Mouse (Mus musculus): ENCODE data around the gene Gm16181.

Gene Gm16181

DNA sequence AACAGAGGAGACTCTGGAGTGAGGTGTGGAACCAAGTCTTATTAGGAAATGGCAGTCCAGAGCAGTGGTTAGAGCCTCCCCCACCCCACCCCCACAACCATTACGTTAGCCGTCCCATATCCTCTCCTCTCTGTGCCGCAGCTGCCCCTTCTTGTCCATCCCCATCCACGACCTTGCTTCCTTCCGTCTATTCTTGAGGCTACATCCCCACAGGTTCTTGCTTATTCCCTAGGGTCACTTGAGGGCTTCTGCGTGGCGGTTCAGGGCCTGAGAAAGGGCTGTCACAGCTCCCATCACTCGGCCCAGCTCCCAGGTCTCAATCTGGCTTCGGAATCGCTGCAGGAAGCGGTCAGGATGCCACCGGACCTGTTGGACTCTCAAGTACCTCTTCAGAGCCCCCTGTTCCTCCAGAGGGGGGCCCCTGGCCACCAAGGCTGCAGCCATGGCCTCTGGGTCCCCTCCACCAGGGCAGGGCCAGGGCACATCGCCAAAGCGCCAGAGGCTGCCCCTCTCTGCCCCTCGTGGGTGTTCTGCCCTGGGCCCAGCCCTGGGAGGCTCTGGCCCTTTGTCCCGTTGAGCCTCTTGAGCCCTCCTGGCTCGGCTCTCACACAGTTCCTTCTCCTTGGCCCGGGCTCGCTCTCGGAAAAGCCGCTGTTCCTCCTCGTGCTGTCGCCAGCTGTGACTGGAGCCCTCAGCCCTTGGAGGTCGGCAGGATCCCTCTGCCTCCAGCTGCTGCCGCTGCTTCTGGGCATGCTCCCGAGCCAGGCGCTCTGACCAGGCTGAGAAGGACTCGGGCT lies at the start of gene Gm16181:
Gm16181 (plus strand) TSS at position 679 of the 797 bp plus-strand sequence.
- no peak for DNase-seq (ENCODE audit: low read depth in 2 of 2, low spot score in 2 of 2)

DNA sequence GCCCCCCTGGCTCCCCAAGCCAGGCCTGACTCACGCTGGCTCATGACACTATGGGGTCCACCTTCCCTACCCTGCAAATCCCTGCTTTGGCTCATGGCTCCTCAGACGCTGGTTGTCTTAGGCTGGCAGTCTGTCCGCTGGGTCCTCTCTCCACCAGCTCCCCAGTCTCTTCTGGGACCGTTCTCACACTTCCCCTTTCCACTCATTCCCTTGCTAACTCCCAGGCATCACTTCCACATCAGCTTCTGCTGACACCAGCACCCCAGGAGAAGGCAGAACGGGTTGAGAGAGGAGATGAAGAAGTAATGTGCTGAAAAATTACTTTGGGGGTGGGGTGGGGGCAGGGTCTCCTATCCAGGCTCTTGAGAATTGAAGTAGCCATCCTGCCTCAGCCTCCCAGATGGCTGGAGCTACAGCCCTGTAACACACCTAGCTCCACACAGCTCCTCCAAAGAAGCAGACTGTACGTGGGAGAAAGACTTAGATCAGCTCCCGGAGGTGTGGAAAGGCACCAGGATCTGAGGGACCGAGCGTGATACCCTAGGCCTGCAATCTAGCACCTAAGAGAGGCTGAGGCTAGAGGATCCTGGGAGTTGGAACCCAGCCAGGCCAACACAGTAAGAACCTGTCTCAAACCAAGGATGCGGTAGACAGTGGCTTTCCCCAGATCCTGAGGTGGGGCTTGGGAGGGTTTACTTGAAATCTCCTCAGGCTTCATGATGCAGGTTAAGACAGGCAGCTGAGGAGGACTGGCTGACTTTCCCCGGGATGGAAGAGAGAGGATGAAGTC lies 48.0 kb upstream of the Gm16181 start:
- DNase-seq (ENCODE audit: low read depth in 2 of 2, low spot score in 2 of 2), result no peak

DNA sequence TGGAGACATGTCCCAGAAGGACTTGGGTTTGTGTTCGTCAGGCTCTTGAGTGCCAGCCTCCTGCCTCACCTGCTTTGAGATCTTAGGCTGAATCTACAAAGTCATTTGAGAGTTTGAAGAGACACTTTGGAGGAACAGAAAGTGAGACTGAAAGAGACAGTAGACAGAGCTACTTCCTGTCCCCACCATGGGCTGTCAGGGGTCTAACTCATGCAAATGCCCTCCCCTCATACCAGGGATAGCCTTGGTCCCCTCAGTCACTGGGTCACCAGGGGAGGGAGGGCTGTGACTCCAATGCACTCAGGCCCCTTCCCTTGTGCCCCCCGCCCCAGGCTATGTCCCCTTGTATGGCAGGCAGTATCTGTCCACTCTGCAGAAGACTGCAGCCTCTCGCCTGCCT lies 47.3 kb upstream of the Gm16181 start:
- no peak for DNase-seq (ENCODE audit: low read depth in 2 of 2, low spot score in 2 of 2)

DNA sequence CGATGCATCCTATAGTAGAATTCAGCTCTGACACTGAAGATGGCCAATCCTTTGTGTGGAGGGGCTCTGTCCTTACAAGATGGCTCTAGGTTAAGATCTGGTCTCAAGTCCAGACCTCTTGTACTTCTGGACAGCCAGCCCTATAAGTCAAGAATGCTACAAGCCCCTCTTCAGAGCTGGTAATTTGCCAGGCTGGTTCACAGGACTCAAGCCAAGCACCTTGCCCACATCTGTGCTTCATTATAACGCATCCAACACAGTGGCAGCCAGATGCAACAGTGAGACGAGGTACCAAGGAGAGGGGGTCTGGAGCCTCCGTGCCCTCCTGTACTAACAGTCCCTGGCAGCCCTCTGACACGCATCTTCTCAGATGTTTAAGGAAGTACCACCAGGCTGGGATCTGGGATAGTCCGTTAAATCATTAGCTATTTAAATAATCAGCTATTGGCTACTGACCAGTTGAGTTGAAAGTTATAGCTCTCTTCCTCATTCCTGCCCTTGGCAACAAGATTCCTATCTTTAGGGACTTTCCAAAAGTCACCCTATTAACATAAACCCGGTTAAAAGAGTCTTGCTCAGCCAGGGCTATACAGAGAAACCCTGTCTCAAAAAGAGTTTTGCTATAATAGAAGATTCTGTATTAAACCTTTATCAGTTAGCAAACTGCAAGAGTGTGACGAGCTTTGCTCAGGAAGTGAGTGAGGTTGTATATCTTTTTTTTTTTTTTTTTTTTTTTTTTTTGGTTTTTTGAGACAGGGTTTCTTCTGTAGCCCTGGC lies 46.2 kb upstream of the Gm16181 start:
- no peak for DNase-seq (ENCODE audit: low read depth in 2 of 2, low spot score in 2 of 2)

DNA sequence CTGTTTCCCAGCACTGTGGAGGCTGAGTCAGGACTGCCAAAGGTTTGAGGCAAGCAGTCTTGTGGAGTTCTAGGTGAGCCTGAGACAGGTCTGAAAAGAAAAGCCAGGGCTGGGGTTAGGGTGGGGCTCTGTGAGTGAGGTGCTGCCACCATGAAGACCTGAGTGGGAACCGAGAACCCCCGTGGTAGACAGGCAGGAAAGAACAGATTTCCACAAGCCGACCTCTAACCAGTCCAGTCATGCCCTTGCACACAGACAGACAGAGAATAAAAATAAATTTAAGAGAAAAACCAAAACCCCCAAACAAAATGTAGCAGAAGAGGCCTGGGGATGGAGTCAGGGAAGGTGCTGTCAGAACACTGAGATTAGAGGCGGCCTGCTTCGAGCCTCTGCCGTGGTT lies 45.3 kb upstream of the Gm16181 start:
- DNase-seq (ENCODE audit: low read depth in 2 of 2, low spot score in 2 of 2), result no peak

DNA sequence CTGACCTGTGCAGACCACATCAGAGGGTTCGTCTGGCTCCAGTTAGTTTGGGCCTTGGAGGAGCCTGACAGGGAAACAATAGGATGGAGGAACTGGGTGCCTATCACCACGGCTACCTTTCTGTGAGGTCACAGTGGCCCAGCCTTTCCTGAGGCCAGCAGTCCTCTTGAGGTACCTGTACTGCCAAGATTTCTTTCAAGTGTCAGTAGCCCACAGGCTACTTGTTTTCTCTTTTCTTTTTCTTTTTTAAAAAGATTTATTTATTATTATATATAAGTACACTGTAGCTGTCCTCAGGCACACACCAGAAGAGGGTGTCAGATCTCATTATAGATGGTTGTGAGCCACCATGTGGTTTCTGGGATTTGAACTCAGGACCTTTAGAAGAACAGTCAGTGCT lies 44.7 kb upstream of the Gm16181 start, which contains the start of gene Aif1:
Aif1 (minus strand) TSS at position 101 of the 400 bp plus-strand sequence.
- DNase-seq (ENCODE audit: low read depth in 2 of 2, low spot score in 2 of 2), result no peak

DNA sequence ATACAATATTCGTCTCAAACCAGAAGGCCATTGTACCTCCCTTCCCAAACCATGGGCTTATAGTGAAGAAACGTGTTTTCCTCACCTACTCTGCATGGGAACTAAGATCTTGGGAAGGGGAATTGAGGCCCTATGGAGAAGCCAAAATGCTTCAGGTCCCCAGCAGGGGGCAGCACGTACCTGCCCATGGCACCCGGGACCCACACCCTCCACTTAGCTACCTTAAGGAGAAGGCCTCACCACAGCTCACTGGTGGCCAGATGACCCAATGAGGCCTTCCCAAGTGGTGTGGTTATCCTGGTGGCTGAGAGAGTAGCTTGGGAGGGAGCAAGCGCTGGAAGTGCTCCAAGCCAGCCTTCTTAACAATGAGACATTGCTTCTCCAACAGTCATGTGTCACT lies 42.1 kb upstream of the Gm16181 start:
- DNase-seq (ENCODE audit: low read depth in 2 of 2, low spot score in 2 of 2), result peak; percentile 72 to 81

DNA sequence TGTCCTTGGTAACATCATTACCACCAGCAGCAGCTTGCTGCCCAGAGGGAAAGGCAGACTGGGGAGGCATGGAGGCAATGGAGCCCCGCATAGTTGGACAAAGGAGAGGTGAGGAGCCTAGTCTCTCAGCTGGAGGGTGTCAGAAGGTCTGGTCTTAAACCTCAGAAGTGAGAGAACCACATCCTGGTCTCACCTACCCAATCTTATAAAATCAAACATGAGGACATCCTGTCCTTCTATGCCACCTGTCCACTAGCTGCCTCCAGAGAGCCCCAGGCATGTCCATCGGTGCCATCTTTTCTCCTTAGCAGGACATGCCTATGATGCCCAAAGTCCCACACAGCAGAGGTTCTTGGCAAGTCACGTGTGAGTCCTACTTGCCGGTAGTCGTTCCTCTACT lies 40.5 kb upstream of the Gm16181 start:
- no peak for DNase-seq (ENCODE audit: low read depth in 2 of 2, low spot score in 2 of 2)

DNA sequence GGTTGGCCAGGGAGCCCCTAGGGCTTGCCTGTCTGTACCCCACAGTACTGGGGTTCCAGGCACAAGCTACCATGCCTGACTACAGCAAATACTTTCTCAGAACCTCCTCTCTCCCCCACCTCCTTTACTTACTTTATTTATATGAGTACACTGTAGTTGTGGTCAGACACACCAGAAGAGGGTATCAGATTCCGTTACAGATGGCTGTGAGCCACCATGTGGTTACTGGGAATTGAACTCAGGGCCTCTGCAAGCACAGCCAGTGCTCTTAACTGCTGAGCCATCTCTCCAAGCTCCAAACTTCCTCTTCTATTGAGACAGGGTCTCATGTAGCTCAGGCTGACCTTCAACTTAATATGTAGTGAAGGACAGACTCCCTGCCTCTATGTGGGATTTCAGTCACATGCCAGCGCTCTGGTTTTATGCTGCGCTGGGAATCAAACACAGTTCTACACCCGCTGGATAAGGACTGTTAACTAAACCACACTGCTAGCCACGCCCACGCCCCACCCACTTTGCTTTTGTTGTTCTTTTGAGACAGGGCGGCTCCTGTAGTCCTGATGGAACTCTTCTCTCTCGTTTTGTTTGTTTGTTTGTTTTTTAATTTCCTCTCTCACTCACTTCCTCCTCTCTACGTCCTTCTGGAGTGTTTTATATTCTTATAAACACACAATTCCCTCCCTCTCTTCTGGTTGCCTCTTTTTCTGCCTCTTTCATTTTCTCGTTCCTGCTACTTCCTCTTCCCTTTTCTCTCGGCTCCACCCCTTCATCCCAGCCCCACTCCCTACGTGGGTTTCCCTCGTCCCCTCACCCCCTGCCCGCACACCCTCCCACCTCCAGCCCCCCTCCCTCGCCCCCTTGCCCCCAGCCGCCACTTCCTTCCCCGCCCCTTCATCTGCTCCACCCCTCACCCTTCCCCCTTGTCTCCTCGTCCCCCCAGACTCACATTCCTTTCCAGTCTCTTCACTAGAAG lies 34.7 kb upstream of the Gm16181 start:
- peak; percentile 51 to 76 for DNase-seq (ENCODE audit: low read depth in 2 of 2, low spot score in 2 of 2)

DNA sequence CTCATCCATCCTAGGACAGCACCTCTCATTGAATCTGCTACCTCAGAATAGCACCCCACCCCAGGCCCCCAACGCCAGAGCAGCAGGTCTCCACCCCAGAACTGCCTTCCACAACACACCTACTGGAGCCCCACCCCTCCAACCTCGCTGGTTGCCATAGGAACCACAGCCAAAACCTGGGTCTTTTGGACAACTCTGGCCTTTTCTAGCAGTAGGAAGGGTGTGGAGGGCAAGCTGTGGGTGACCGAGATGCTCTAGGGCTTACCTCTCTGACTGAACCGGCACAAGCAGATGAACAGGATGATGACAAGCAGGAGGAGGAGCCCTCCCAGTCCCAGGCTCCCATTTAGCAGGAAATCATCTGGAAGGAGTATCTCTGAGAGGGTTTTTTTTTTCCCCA lies 34.0 kb upstream of the Gm16181 start:
- DNase-seq (ENCODE audit: low read depth in 2 of 2, low spot score in 2 of 2), result peak in 1 of 2 experiments; percentile 59

DNA sequence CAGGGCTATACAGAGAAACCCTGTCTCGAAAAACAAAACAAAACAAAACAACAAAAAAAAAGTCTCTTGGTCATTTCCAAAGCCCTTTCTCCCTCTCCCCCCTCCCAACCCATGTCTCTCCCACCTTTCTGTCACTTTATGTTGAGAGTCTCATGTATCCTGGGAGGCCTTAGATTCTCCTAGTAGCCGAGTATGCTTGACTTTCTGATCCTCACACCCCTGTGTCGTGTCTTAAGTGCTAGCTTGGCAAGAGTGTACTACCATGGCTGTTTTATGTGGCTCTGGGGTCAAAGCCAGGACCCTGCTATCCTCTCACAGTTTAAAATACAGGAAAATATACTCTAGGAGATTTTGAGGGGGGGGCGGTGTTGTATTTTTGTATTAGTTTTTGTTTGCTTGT lies 33.3 kb upstream of the Gm16181 start:
- no peak for DNase-seq (ENCODE audit: low read depth in 2 of 2, low spot score in 2 of 2)

DNA sequence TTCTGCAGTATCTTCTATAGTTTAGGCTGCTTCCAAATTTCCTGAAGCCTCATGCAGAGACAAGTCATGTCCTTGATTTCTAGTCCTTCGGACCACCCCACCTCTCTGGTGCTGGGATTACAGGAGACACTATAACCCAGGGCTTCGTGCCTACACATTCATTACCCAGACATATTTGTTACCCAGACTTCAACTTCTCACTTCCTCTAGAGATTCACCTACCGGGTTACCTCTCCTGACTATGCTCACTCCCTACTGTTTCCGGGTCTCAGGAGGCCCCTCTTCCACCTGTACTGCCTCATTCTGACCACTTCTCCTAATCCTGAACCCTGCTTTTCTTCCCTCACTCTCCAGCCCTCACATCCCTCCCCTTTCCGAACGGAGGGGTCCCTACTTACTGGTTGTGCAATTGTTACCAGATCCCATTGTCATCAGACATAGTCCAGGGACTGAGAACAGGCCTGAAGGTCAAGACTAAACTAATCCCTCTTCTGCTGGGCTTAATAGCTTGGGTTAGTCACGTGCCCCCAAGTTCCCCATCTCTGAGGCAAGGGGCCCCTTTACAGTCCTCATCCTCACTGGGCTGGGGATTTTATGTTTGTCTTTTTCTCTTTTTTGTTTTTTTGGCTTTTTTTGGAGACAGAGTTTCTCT lies 32.5 kb upstream of the Gm16181 start, which contains the start of gene Lst1:
Lst1 (minus strand) TSS at position 481 of the 652 bp plus-strand sequence.
- DNase-seq (ENCODE audit: low read depth in 2 of 2, low spot score in 2 of 2), result no peak

DNA sequence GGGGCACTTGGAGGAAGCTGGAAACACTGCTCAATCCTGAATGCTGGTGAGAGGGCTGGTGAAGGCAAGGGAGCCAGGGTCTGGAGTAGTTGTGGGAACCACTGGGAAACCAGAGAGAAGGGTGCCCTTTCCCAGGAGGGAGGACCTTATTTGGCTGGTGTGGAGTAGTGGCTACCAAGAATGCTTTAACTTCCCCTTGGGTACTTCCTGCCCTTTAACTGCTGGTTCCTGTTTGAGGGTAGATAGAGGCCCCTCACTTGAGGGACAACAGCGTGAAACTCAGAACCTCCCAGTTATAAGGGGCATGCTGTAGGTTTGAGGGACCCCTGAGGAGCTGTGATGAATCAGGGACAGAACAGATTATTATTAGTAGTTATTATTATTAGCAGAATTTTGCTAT lies 31.4 kb upstream of the Gm16181 start:
- no peak for DNase-seq (ENCODE audit: low read depth in 2 of 2, low spot score in 2 of 2)

DNA sequence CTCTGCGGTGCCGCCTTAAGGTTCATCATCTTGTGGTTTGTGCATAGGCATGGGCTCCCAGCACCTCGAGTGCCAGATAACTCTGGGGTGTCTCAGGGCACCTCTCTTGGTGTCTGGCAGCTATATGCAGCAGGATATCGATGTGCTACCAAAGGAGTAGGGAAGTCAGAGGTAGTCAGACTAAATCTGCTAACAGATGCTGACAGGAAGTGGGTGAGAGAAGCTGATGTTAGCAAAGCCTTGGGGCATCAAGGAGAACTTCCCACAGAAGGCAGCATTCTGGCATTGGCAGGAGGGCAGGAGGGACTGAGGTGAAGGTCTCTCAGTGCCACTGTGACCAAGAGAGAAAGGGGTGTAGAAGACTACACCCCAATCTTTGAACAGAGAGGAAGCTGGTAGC lies 30.5 kb upstream of the Gm16181 start:
- DNase-seq (ENCODE audit: low read depth in 2 of 2, low spot score in 2 of 2), result peak; percentile 52 to 58

DNA sequence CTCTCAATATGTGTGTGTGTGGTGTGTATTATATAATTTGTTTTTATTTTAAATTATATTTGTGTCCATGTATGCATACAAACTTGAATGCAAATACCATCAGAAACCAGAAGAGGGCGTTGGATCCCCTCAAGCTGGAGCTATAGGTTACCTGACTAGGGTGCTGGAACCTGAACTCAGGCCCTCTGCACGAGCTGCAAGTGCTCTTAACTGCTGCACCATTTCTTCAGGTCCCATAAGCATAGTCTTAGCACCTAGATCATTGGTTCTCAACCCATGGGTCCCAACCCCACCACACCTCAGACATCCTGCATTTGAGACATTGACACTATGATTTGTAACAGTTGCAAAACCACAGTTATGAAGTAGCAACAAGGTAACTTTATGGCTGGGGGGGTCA lies 28.9 kb upstream of the Gm16181 start:
- no peak for DNase-seq (ENCODE audit: low read depth in 2 of 2, low spot score in 2 of 2)

DNA sequence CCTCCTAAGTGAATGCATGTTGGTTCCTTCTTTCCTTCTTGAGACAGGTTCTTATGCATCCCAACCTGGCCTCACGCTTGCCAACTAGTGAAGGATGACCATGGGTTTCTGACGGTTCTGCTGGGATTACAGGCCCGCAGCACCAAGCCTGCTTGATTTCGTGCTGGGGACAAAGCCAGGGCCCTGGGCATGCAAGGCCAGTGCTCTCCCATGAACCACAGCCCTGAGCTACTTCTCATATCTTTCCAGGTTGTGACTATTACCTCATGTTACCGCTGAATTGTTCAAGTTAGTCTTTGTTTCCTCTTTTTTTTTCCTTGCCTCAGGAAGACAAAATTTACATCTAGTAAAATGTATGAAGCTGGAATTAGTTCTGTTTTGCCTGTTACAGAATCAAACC lies 27.7 kb upstream of the Gm16181 start:
- no peak for DNase-seq (ENCODE audit: low read depth in 2 of 2, low spot score in 2 of 2)

DNA sequence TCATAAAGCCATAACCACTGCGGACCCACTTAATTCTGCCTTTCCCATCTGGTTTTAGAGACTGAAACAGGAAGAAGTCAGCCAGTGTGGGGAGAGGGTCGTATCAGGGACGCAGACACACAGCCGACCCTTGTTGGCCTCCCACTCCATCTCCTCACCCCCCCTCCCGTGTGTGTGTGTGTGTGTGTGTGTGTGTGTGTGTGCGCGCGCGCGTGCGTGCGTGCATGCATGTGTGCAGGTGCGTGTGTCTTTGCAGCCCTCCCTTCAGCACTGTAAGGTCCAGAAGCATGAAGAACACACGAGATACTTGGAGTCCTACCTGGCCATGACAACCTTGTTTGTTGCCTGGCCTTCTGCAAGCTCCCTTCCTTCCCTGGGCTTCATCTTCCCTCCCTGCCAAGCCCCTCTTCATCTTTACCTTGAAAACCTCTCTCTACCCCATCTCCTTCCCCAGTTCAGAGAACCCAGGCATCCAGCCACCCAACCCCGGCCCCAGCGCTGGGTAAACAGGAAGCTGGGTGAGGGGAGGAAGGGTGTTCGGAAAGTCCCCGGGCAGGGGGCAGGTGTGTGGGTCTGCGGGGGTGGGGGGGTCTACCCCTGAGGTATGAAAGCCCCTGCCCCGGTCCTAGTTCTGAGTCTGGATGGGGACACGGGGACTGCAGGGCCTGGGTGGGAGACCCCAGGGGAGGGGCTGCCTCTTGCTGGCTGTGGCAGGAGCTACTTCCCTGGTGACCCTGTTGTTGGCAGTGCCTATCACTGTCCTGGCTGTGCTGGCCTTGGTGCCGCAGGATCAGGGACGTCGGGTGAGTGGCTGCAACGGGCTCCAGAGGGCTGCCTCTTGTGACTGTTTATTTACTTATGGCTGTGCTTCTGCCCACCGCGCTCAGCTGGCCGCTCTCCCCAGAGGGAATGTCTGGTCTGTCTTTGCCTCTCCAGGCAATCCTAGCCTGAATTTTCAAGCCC lies 26.5 kb upstream of the Gm16181 start, which contains the start of gene Ltb:
Ltb (plus strand) TSS at position 559 of the 963 bp plus-strand sequence.
- DNase-seq (ENCODE audit: low read depth in 2 of 2, low spot score in 2 of 2), result peak; percentile 56 to 71

DNA sequence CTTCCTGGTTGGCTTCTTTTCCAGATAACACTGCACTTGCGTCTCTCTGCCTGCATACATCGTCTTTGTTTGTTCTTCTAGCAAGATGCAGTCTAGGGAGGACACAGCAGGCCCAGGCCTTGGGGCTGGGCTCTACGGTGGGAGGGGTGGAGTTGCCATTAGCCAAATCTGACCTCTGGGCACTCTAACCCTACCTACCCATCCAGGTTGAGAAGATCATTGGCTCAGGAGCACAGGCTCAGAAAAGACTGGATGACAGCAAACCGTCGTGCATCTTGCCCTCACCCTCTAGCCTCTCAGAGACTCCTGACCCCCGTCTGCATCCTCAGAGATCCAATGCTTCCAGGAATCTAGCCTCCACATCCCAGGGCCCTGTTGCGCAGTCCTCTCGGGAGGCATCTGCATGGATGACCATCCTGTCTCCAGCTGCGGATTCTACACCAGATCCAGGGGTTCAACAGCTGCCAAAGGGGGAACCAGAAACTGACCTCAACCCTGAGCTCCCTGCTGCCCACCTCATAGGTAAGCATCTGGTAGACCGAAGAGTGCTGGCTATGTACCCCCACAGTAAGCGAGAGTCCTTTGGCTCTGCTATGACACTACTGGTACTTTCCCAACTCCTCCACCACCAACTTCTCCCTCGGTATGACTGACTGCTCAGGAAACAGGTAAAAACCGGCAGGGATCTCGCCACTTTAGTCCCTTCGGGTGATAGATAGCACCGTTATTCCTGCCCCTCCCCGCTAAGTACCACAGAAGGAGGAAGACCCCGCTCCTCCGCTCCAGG lies 25.6 kb upstream of the Gm16181 start:
- DNase-seq (ENCODE audit: low read depth in 2 of 2, low spot score in 2 of 2), result no peak

Measured in CD8-positive naive resting alpha-beta T cell, adult 2 months (primary cell).